8 mouse cellular contexts compared by ENCODE assay signal in genomic region chr2:104095741-104096213, GRCm38 (mm10). TPM values are rescaled to one million over a fixed set of nuclear protein-coding genes. Genes with fewer than 3 reads are reported as not detected.
DNase-seq lines count a peak whose midpoint lies in the region; ATAC-seq and TF ChIP-seq lines count a peak whose summit lies in the region.

Gene Cd59a (plus strand): TSS chr2:104095801.

- no peaks in the 10 kb centered on the region for H3K36me3 ChIP-seq in G1E (replicated peaks)
- no peaks in the 10 kb centered on the region for H3K36me3 ChIP-seq in forebrain, embryonic 16.5 days (ENCODE audit: control insufficient read depth, insufficient read depth)
- no peaks in the 10 kb centered on the region for H3K36me3 ChIP-seq in liver, postnatal 0 days (replicated peaks; ENCODE audit: insufficient read depth, low read length)
- H3K36me3 ChIP-seq in neural tube, embryonic 15.5 days = no peaks in the 10 kb centered on the region

- H3K4me1 ChIP-seq in G1E (ENCODE audit: insufficient read depth, low read depth, low read length) = peaks cover 38% of the 10 kb centered on the region
- 0 out of 2 replicates have a peak, but pooled peaks cover 3% of the 10 kb centered on the region for H3K4me1 ChIP-seq in forebrain, embryonic 16.5 days (replicated peaks; ENCODE audit: control insufficient read depth, insufficient read depth, low read length)
- peaks cover 29% of the 10 kb centered on the region for H3K4me1 ChIP-seq in liver, postnatal 0 days (ENCODE audit: insufficient read depth)
- H3K4me1 ChIP-seq in neural tube, embryonic 15.5 days = peaks cover 10% of the 10 kb centered on the region; the same call in 1 of the 2 replicates

- H3K4me3 ChIP-seq in G1E (ENCODE audit: low read depth, low read length) = peak within 1 kb of the TSS; percentile 67
- H3K4me3 ChIP-seq in forebrain, embryonic 16.5 days (replicated peaks; ENCODE audit: low read length) = peak within 1 kb of the TSS; percentile 37
- H3K4me3 ChIP-seq in liver, postnatal 0 days (ENCODE audit: low read depth, low read length) = peak within 1 kb of the TSS; percentile 60
- peak within 1 kb of the TSS; percentile 43 for H3K4me3 ChIP-seq in neural tube, embryonic 15.5 days (replicated peaks)

- DNase-seq in G1E (ENCODE audit: low spot score) = peak; percentile 25
- DNase-seq in cerebellum, adult 18-20 months = peak; percentile 76 to 81
- DNase-seq in heart, postnatal 14 days = peak; percentile 74 to 87
- peak; percentile 55 for DNase-seq in layer of hippocampus, adult 11-12 months (ENCODE audit: low spot score)
- peak; percentile 95 for DNase-seq in liver, postnatal 0 days
- DNase-seq in testis, postnatal 14 days (ENCODE audit: low spot score) = peak; percentile 66

- H3K9me3 ChIP-seq in G1E (replicated peaks) = peaks cover 4% of the 10 kb centered on the region
- H3K9me3 ChIP-seq in forebrain, embryonic 16.5 days (ENCODE audit: control insufficient read depth, low read length) = no peaks in the 10 kb centered on the region
- no peaks in the 10 kb centered on the region for H3K9me3 ChIP-seq in liver, postnatal 0 days (ENCODE audit: low read length)
- no peaks in the 10 kb centered on the region for H3K9me3 ChIP-seq in neural tube, embryonic 15.5 days (replicated peaks)

- no peaks in the 10 kb centered on the region for H3K27me3 ChIP-seq in G1E (ENCODE audit: insufficient read depth, low read length)
- H3K27me3 ChIP-seq in forebrain, embryonic 16.5 days (replicated peaks; ENCODE audit: control insufficient read depth, insufficient read depth, low read length) = no peaks in the 10 kb centered on the region
- no peaks in the 10 kb centered on the region for H3K27me3 ChIP-seq in liver, postnatal 0 days (ENCODE audit: insufficient read depth, low read length)
- H3K27me3 ChIP-seq in neural tube, embryonic 15.5 days (replicated peaks) = no peaks in the 10 kb centered on the region

- H3K9ac ChIP-seq in forebrain, embryonic 16.5 days (replicated peaks; ENCODE audit: low read depth, low read length) = peak within 1 kb of the TSS; percentile 44
- H3K9ac ChIP-seq in liver, postnatal 0 days (replicated peaks) = peak within 1 kb of the TSS; percentile 80
- H3K9ac ChIP-seq in neural tube, embryonic 15.5 days (replicated peaks) = peak within 1 kb of the TSS; percentile 30

- 8% methylated on average over 15 of the region's 15 CpGs for WGBS in forebrain, embryonic 16.5 days
- 8% methylated on average over 15 of the region's 15 CpGs for WGBS in liver, postnatal 0 days (ENCODE audit: insufficient replicate concordance)
- 6% methylated on average over 15 of the region's 15 CpGs for WGBS in neural tube, embryonic 15.5 days

- TF ChIP-seq CTCF in G1E (IDR thresholded peaks at IDR 0.05; ENCODE audit: low read depth, low read length) = no peak
- no peak for TF ChIP-seq CTCF in liver, postnatal 0 days (IDR thresholded peaks at IDR 0.05; ENCODE audit: low read depth)

- peak within 1 kb of the TSS; percentile 44 for H3K4me2 ChIP-seq in forebrain, embryonic 16.5 days (ENCODE audit: low read length)
- H3K4me2 ChIP-seq in liver, postnatal 0 days (ENCODE audit: low read depth, low read length) = peak within 1 kb of the TSS; percentile 70
- H3K4me2 ChIP-seq in neural tube, embryonic 15.5 days = peak within 1 kb of the TSS; percentile 56

- TF ChIP-seq EP300 in liver, postnatal 0 days (IDR thresholded peaks at IDR 0.05; ENCODE audit: low read depth) = no peak

- H3K27ac ChIP-seq in forebrain, embryonic 16.5 days (ENCODE audit: low read length) = no peak within 1 kb of the TSS
- H3K27ac ChIP-seq in liver, postnatal 0 days (ENCODE audit: low read depth) = peak within 1 kb of the TSS; percentile 92
- peak within 1 kb of the TSS; percentile 57 for H3K27ac ChIP-seq in neural tube, embryonic 15.5 days (replicated peaks)

- no peak for ATAC-seq in G1E (ENCODE audit: extremely low read depth, insufficient number of reproducible peaks, low FRiP score, poor library complexity, severe bottlenecking)
- peak; percentile 82 for ATAC-seq in forebrain, embryonic 16.5 days
- ATAC-seq in liver, postnatal 0 days = peak; percentile 89
- peak; percentile 90 for ATAC-seq in neural tube, embryonic 15.5 days (ENCODE audit: low FRiP score)

- intact Hi-C loops in heart, postnatal 14 days (cut with DNase I) = loop anchor here (1.0 to 10.0 kb wide), 2 partner anchors 27 to 61 kb away; partner anchors contain the start of gene Gm10799

RNA-seq across cellular contexts. Expression of gene Cd59a, which starts in this region (rescaled TPM):
- total RNA-seq in G1E (2014; fragmentation: Nextera tagmentation) = 4.4 and 4.9 TPM in 2 replicates
- 0.58 and 1.7 TPM in 2 replicates for total RNA-seq in G1E (2017)
- polyA plus RNA-seq in G1E (2012) = 0.07 and 0.10 TPM in 2 replicates
- polyA plus RNA-seq in forebrain, embryonic 16.5 days (2015; fragmentation: Nextera tagmentation; extraction: Ambion mirVana) = 5.5 and 6.3 TPM in 2 replicates
- 10 to 100 TPM; 42.6 to 52.3 TPM for total RNA-seq in heart, postnatal 14 days (2021)
- polyA plus RNA-seq in liver, postnatal 0 days (2015; fragmentation: Nextera tagmentation; extraction: Ambion mirVana) = 73.8 and 76.9 TPM in 2 replicates
- polyA plus RNA-seq in neural tube, embryonic 15.5 days (2015; fragmentation: Nextera tagmentation; extraction: Ambion mirVana) = 16.7 and 19.3 TPM in 2 replicates

Comparison
In these comparisons a context has a peak if more than half of its experiments do, and no peak if none do; other contexts are left out.
1. RNA of gene Cd59a (total RNA-seq): 42.6 to 52.3 TPM in heart, postnatal 14 days; 0.58 to 4.9 TPM in G1E; every median in the first group is over 4 times any median in the second.
2. DNase-seq: peak in every context shown above with its lines; median percentile 95 in liver, postnatal 0 days; 80 in heart, postnatal 14 days; 78 in cerebellum, adult 18-20 months; 66 in testis, postnatal 14 days; 55 in layer of hippocampus, adult 11-12 months; 25 in G1E.
3. H3K9ac ChIP-seq: peak in every context shown above with its lines; median percentile 80 in liver, postnatal 0 days; 44 in forebrain, embryonic 16.5 days; 30 in neural tube, embryonic 15.5 days.
4. Peak in every context shown above with its lines, with median percentiles within 50 percentile points of each other: H3K4me3 ChIP-seq and H3K4me2 ChIP-seq.